Mouse (Mus musculus): ENCODE measurements around the gene Pheta2. TPM values are rescaled to one million over a fixed set of nuclear protein-coding genes. Genes with fewer than 3 reads are reported as not detected.
A peak's percentile ranks its signal among the peaks of the same experiment; 100 is the strongest.

The Pheta2 gene
- polyA plus RNA-seq, 1 experiment from 2014 or later: 7.4 TPM

DNA sequence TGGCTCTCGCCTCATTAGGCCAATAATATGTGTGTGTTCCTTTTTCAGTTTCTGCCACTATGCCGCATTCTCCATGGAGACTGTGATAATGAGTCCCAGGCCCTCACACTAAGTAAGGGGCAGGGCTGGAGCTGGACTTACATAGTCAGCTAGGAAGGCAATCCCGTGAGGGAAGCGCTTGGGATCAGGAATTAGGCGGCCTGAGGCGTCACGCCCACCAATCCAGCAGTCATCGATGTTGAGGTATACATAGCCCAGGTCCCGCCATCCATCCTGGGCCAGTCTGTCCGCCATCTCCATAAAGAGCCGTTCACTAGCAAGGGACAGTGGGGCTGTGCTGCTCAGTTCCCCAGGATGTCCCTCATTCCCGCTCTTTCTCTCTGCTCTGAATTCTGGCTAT lies 2.1 kb upstream of the Pheta2 start:
- peak overlapping the region; percentile 11; the same call in 1 of the 2 replicates for H3K4me3 ChIP-seq
- H3K36me3 ChIP-seq: peaks cover 36% of the 10 kb centered on the region
- H3K9me3 ChIP-seq (replicated peaks): no peaks in the 10 kb centered on the region
- H3K27me3 ChIP-seq (ENCODE audit: low read depth, poor library complexity, severe bottlenecking): peaks cover 19% of the 10 kb centered on the region
- H3K27ac ChIP-seq: peak overlapping the region; percentile 8
- 78% methylated on average over 12 of the region's 12 CpGs for WGBS
- H3K4me1 ChIP-seq: peaks cover 47% of the 10 kb centered on the region
- DNase-seq (ENCODE audit: low spot score): no peak

DNA sequence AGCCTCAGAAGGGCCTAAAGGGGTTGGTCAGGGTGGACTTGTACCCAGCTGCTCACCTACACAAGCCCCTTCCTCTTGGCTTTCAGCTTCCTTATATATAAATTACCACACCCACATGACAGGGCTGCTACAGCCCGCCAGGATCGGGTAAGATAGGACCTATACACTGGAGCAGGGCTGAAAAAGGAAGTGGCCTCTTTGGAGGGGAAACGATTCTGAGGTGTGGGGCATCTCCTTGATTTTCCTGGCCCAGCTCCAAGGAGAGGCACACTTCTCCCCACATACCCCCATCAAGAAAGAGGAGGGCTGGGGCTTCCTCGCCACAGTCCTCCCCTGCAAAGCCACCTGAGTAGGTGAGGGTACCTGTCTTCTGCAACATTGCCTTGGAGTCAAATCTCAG lies 867 bp upstream of the Pheta2 start:
- no peaks in the 10 kb centered on the region for H3K9me3 ChIP-seq (replicated peaks)
- peaks cover 26% of the 10 kb centered on the region for H3K27me3 ChIP-seq (ENCODE audit: low read depth, poor library complexity, severe bottlenecking)
- H3K4me1 ChIP-seq: peaks cover 54% of the 10 kb centered on the region
- no peak for DNase-seq (ENCODE audit: low spot score)
- WGBS: 64% methylated on average over 4 of the region's 4 CpGs
- H3K27ac ChIP-seq: peak overlapping the region; percentile 85; the same call in 1 of the 2 replicates
- H3K36me3 ChIP-seq: peaks cover 29% of the 10 kb centered on the region
- peak overlapping the region; percentile 67 for H3K4me3 ChIP-seq

DNA sequence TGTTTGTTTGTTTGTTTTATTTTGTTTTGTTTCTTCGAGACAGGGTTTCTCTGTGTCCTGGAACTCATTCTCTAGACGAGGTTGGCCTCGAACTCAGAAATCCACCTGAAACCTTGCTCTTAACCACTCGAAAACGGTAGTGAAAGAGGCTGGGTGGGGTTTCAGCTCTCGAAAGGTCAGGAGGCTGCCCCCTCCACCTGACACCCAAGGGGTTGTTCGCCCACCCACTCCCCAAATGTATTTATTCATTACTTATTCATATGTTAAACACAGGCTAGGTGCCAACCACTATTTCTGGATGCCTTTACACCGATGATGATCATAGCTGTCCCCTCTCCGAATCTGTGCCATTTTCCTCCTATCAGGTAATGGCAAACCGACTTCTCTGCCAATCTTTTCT lies 408 bp downstream of the Pheta2 start:
- 63% methylated on average over 10 of the region's 10 CpGs for WGBS
- Histone ChIP-seq H3K4me1 (peaks cover 54% of the 10 kb centered on the region), H3K27ac (peak overlapping the region; percentile 85)

GRCm38 (mm10) chr15:82339634-82340254 lies 1.0 kb downstream of the Pheta2 start:
- Histone ChIP-seq H3K9me3 (replicated peaks) (no peaks in the 10 kb centered on the region), H3K36me3 (peaks cover 19% of the 10 kb centered on the region), H3K4me1 (peaks cover 54% of the 10 kb centered on the region), H3K4me3 (no peak overlapping the region), H3K27me3 (ENCODE audit: low read depth, poor library complexity, severe bottlenecking) (peaks cover 26% of the 10 kb centered on the region), H3K27ac (no peak overlapping the region)
- DNase-seq (ENCODE audit: low spot score): no peak
- WGBS: 71% methylated on average over 8 of the region's 8 CpGs

More for the DNA sequence above, 408 bp downstream of the Pheta2 start:
- DNase-seq (ENCODE audit: low spot score): no peak
- H3K4me3 ChIP-seq: peak overlapping the region; percentile 67
- peaks cover 25% of the 10 kb centered on the region for H3K36me3 ChIP-seq
- H3K27me3 ChIP-seq (ENCODE audit: low read depth, poor library complexity, severe bottlenecking): peaks cover 26% of the 10 kb centered on the region
- no peaks in the 10 kb centered on the region for H3K9me3 ChIP-seq (replicated peaks)

GRCm38 (mm10) chr15:82340414-82341035 lies 1.8 kb downstream of the Pheta2 start:
- 35% methylated on average over 21 of the region's 21 CpGs for WGBS
- Histone ChIP-seq H3K4me1 (peaks cover 53% of the 10 kb centered on the region), H3K36me3 (peaks cover 12% of the 10 kb centered on the region), H3K27me3 (ENCODE audit: low read depth, poor library complexity, severe bottlenecking) (peaks cover 26% of the 10 kb centered on the region), H3K4me3 (peak overlapping the region; percentile 58), H3K9me3 (replicated peaks) (no peaks in the 10 kb centered on the region), H3K27ac (peak overlapping the region; percentile 90)
- no peak for DNase-seq (ENCODE audit: low spot score)

DNA sequence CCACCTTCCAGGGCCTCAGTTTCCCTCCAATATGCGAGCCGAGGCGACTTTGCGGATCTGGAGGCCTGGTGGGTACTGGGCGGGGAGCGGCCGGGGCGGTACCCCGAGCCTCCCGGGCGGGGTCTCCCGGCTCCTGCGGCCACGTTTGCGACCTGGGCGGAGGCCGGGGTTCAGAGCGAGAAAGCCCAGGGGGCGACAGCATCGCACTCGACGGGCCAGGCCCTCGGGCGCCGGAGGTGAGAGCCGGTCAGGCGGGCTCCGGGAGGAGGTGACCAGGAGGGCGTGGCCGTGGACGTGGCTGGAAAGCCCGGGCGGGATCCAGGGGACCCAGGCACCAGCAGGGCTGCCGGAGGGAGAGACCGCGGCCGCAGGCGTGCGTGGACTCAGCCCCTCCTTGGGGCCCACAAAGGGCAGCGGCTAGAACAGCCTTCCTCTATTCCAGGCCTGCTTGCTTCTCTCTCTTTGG lies 2.3 kb downstream of the Pheta2 start:
- no peaks in the 10 kb centered on the region for H3K9me3 ChIP-seq (replicated peaks)
- H3K4me3 ChIP-seq: peak overlapping the region; percentile 58
- peak overlapping the region; percentile 90 for H3K27ac ChIP-seq
- H3K4me1 ChIP-seq: peaks cover 47% of the 10 kb centered on the region
- H3K36me3 ChIP-seq: peaks cover 6% of the 10 kb centered on the region
- peaks cover 26% of the 10 kb centered on the region for H3K27me3 ChIP-seq (ENCODE audit: low read depth, poor library complexity, severe bottlenecking)
- WGBS: 2% methylated on average over 40 of the region's 40 CpGs
- DNase-seq (ENCODE audit: low spot score): peak; percentile 65

GRCm38 (mm10) chr15:82341675-82342542 lies 3.2 kb downstream of the Pheta2 start:
- peak overlapping the region; percentile 58 for H3K4me3 ChIP-seq
- no peak for DNase-seq (ENCODE audit: low spot score)
- no peaks in the 10 kb centered on the region for H3K9me3 ChIP-seq (replicated peaks)
- H3K27ac ChIP-seq: peak overlapping the region; percentile 90
- H3K27me3 ChIP-seq (ENCODE audit: low read depth, poor library complexity, severe bottlenecking): peaks cover 26% of the 10 kb centered on the region
- WGBS: 66% methylated on average over 15 of the region's 15 CpGs
- peaks cover 45% of the 10 kb centered on the region for H3K4me1 ChIP-seq
- H3K36me3 ChIP-seq: no peaks in the 10 kb centered on the region

GRCm38 (mm10) chr15:82342543-82342935 lies 3.8 kb downstream of the Pheta2 start:
- 76% methylated on average over 5 of the region's 5 CpGs for WGBS
- Histone ChIP-seq H3K9me3 (replicated peaks) (no peaks in the 10 kb centered on the region), H3K27ac (0 out of 2 replicates have a peak overlapping the region, but pooled peaks have one; percentile 90), H3K4me3 (no peak overlapping the region), H3K36me3 (peaks cover 2% of the 10 kb centered on the region; the same call in 1 of the 2 replicates), H3K4me1 (peaks cover 42% of the 10 kb centered on the region), H3K27me3 (ENCODE audit: low read depth, poor library complexity, severe bottlenecking) (peaks cover 26% of the 10 kb centered on the region)
- no peak for DNase-seq (ENCODE audit: low spot score)

- DNase-seq (ENCODE audit: low spot score): no peak
- H3K27ac ChIP-seq: 0 out of 2 replicates have a peak overlapping the region, but pooled peaks have one; percentile 20
- peaks cover 26% of the 10 kb centered on the region for H3K27me3 ChIP-seq (ENCODE audit: low read depth, poor library complexity, severe bottlenecking)
- no peaks in the 10 kb centered on the region for H3K9me3 ChIP-seq (replicated peaks)
- H3K4me1 ChIP-seq: peaks cover 31% of the 10 kb centered on the region
- H3K4me3 ChIP-seq: no peak overlapping the region
- WGBS: 91% methylated on average over 27 of the region's 27 CpGs
- H3K36me3 ChIP-seq: peaks cover 13% of the 10 kb centered on the region
These were observed 4.9 kb downstream of the Pheta2 start for GRCm38 (mm10) chr15:82343368-82344287.

- H3K27ac ChIP-seq: 0 out of 2 replicates have a peak overlapping the region, but pooled peaks have one; percentile 19
- H3K27me3 ChIP-seq (ENCODE audit: low read depth, poor library complexity, severe bottlenecking): peaks cover 19% of the 10 kb centered on the region
- no peak for DNase-seq (ENCODE audit: low spot score)
- 87% methylated on average over 6 of the region's 6 CpGs for WGBS
- peaks cover 26% of the 10 kb centered on the region for H3K36me3 ChIP-seq
- H3K4me1 ChIP-seq: peaks cover 26% of the 10 kb centered on the region
- H3K9me3 ChIP-seq (replicated peaks): no peaks in the 10 kb centered on the region
- no peak overlapping the region for H3K4me3 ChIP-seq
These were observed 6.2 kb downstream of the Pheta2 start for GRCm38 (mm10) chr15:82344971-82345370.

DNA sequence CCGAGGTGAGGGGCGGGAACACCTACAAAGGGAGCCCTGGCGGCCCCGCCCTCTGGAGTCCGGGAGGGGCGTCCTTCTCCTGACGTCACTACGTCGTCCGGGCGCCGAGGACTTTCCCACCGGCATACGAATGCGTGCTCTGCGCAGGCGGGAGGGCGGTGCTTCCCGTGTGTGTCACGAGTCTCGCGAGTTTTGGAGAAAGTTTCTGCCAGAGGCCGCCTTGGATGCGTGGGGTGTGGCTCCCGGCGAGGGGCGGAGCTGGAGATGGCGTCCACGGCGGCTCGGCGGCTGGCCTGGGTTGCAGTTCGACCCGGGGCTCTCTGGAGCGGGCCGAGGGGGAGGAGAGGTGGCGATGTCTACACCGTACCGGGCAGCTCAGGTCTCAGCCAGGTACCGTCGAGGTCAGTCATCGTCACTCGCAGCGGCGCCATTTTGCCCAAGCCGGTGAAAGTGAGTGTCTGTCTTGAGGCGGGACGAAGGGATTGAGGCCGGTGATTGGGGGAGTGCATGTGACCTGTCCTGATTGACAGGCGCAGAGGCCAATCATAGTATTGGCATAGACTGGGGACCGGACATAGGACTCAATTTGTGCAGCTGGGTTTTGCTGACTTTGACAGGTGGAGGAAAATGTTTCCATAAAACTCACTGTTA lies 7.2 kb downstream of the Pheta2 start:
- peak overlapping the region; percentile 94 for H3K27ac ChIP-seq
- WGBS: under 1% methylated on average over 51 of the region's 51 CpGs
- peaks cover 36% of the 10 kb centered on the region for H3K36me3 ChIP-seq
- peak; percentile 97 for DNase-seq (ENCODE audit: low spot score)
- H3K4me1 ChIP-seq: peaks cover 23% of the 10 kb centered on the region
- H3K9me3 ChIP-seq (replicated peaks): no peaks in the 10 kb centered on the region
- peaks cover 10% of the 10 kb centered on the region for H3K27me3 ChIP-seq (ENCODE audit: low read depth, poor library complexity, severe bottlenecking)
- H3K4me3 ChIP-seq: peak overlapping the region; percentile 85
